ENCODE assay signal across 8 mouse cellular contexts in genomic region chr16:89844580-89844979, GRCm38 (mm10).
A peak's percentile ranks its signal among the peaks of the same experiment; 100 is the strongest.
DNase-seq lines count a peak whose midpoint lies in the region; ATAC-seq lines count a peak whose summit lies in the region.

No protein-coding gene starts in this region.

- WGBS in embryonic facial prominence, embryonic 15.5 days: 33% methylated on average over 5 of the region's 5 CpGs
- WGBS in hindbrain, embryonic 10.5 days: 46% methylated on average over 5 of the region's 5 CpGs

- peaks cover 11% of the 10 kb centered on the region for H3K36me3 ChIP-seq in embryonic facial prominence, embryonic 15.5 days
- H3K36me3 ChIP-seq in hindbrain, embryonic 10.5 days: peaks cover 23% of the 10 kb centered on the region

- no peak overlapping the region for H3K27ac ChIP-seq in embryonic facial prominence, embryonic 15.5 days (replicated peaks)
- no peak overlapping the region for H3K27ac ChIP-seq in hindbrain, embryonic 10.5 days

- H3K9ac ChIP-seq in embryonic facial prominence, embryonic 15.5 days: no peak overlapping the region

- DNase-seq in adrenal gland, adult 18-20 months (ENCODE audit: low spot score in 2 of 2): peak; percentile 30 to 33
- DNase-seq in adrenal gland, postnatal 4 days (ENCODE audit: low spot score in 2 of 2): no peak
- DNase-seq in adrenal gland, postnatal 10 days: peak; percentile 69
- DNase-seq in hindbrain, embryonic 10.5 days (ENCODE audit: low spot score): peak; percentile 32
- peak; percentile 63 for DNase-seq in layer of hippocampus, adult 9-10 months (ENCODE audit: low spot score)
- DNase-seq in lung, postnatal 4 days: peak; percentile 27 to 65
- peak; percentile 58 to 73 for DNase-seq in right cerebral cortex, adult 2 months (ENCODE audit: low spot score in 2 of 2)

- peaks cover 18% of the 10 kb centered on the region for H3K4me1 ChIP-seq in embryonic facial prominence, embryonic 15.5 days
- peaks cover 5% of the 10 kb centered on the region; the same call in 1 of the 2 replicates for H3K4me1 ChIP-seq in hindbrain, embryonic 10.5 days (replicated peaks)

- H3K4me3 ChIP-seq in embryonic facial prominence, embryonic 15.5 days (replicated peaks): no peak overlapping the region
- H3K4me3 ChIP-seq in hindbrain, embryonic 10.5 days: no peak overlapping the region

- no peak overlapping the region for H3K4me2 ChIP-seq in embryonic facial prominence, embryonic 15.5 days (replicated peaks)

- no peaks in the 10 kb centered on the region for H3K27me3 ChIP-seq in embryonic facial prominence, embryonic 15.5 days
- H3K27me3 ChIP-seq in hindbrain, embryonic 10.5 days (ENCODE audit: insufficient read depth, poor library complexity, severe bottlenecking): no peaks in the 10 kb centered on the region

- H3K9me3 ChIP-seq in embryonic facial prominence, embryonic 15.5 days (replicated peaks): no peaks in the 10 kb centered on the region
- peaks cover 11% of the 10 kb centered on the region; the same call in 1 of the 2 replicates for H3K9me3 ChIP-seq in hindbrain, embryonic 10.5 days

- ATAC-seq in embryonic facial prominence, embryonic 15.5 days (ENCODE audit: insufficient number of reproducible peaks, low FRiP score, low TSS enrichment, low read depth): 0 out of 2 replicates have a peak, but pooled peaks have one; percentile 61

Comparison
In these comparisons a context has a peak if more than half of its experiments do, and no peak if none do; other contexts are left out.
1. DNase-seq: peak in adrenal gland, adult 18-20 months (2 of 2), adrenal gland, postnatal 10 days (single experiment), hindbrain, embryonic 10.5 days (single experiment), layer of hippocampus, adult 9-10 months (single experiment), lung, postnatal 4 days (2 of 2) and right cerebral cortex, adult 2 months (2 of 2); none in adrenal gland, postnatal 4 days (0 of 2).